Mouse (Mus musculus) left cerebral cortex, adult 18-20 months (tissue): ENCODE results near the gene Prickle2. TPM values are rescaled to one million over a fixed set of nuclear protein-coding genes. Genes with fewer than 3 reads are reported as not detected.

ENCODE experiments used
- DNase-seq, 2 experiments: peaks; one replicate each; pipeline ENCODE4 v3.0.0; 2021 to 2022; ENCODE audit warnings: low spot score in 2 of 2, mixed read lengths in 1 of 2
- total RNA-seq, 2 experiments: library from RNA; stranded (reverse); gene quantifications; 2 replicates each; pipeline ENCODE4 v1.2.3; 2021

The Prickle2 gene
- total RNA-seq, 2 experiments from 2014 or later = 162 to 170 TPM

DNA sequence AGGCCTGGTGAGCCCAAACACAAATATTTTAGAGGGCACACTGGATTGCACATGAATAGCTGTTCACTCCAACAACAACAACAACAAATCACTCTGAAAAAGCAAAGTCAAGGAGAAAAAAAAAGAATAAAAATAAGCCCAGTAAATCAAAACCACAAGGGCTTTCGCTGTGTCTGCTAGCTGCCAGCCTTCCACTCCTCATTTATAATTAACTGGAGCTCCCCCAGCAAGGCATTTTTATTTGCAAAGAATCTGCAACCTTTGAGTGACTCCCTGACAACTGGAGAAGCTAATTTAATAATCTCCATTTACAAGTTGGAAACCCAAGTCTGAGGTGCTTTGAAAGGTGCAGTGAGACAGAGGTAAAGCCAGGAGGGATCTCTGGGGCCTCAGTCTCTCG is 245.2 kb downstream of the Prickle2 start:
- no peak for DNase-seq

DNA sequence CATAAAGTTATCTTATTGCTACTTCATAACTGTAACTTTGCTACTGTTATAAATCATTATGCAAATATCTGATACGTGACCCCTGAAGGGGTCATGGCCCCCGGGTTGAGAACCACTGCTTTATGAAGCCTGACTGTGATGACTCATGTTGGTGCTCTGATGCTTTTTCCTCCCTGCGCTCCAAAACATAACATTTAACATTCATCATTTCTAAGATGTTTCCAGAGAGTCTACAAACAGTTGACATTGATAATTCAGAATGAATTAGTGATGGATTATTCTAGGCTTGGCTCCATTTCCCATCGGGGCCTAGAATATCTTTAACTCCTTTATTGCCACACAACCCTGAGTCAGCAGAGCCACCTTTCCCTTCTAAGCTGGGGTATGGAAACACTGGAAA is 247.9 kb downstream of the Prickle2 start:
- DNase-seq = no peak

GRCm38 (mm10) chr6:92451421-92451820 is 254.5 kb downstream of the Prickle2 start:
- no peak for DNase-seq

DNA sequence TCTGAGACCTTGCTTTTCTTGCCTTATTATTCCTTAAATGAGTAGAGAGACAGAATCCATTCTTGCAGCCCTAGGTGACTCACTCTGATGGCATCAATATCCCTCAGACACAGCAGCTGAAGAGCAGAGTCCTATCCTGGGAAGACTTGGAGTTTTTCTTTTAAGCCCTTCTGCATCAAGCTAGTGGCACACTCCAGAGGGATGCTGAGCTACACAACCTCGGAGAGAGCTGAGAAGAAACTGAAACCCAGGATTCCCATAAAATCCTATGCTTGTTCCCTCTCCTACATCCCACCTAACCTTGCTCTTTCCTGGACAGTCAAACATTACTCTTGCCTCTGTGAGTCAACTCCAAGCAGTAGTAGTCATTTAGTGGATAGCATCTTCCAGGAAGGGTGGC is 256.0 kb downstream of the Prickle2 start:
- no peak for DNase-seq

GRCm38 (mm10) chr6:92446662-92447061 is 259.3 kb downstream of the Prickle2 start:
- no peak for DNase-seq

GRCm38 (mm10) chr6:92441205-92441604 is 264.8 kb downstream of the Prickle2 start:
- no peak for DNase-seq

DNA sequence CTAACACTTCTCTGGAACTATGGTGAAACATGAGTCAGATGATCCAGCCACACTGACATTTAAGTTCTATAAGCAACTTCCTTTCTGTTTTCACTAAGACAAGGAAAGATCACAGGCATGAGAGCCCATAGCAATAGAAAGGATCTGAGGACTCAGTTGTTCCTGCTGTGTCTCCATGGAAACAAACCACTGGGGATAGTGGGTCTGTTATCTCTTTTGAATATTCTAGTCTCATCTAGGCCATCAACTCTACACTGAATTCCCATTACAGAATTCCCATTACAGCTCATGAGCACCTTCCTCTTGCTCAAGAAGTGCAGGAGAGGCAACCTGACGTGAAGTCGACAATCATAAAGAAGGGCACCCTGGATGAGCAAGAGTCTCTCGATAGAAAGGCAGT is 265.7 kb downstream of the Prickle2 start:
- DNase-seq = no peak

DNA sequence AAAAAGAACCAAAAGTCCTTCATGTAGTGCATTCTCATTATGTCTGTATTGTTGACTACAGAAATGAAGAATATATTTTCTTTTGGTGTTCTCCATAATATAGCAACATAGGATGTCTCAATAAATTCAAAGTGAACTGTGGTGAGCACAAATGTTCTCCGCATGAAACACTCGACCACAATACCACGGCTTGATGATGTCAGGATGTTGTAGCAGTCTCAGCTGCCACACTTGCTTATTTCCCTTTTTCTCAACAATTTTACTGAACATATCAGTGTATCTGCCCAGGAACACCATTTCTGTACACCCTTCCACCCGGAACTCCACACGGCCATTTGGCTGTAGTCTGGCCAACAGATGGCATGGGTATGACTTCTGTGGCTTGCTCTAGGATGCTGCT is 273.8 kb downstream of the Prickle2 start:
- DNase-seq = no peak

GRCm38 (mm10) chr6:92427406-92428171 is 278.4 kb downstream of the Prickle2 start:
- no peak for DNase-seq

GRCm38 (mm10) chr6:92425901-92426300 is 280.1 kb downstream of the Prickle2 start:
- DNase-seq = no peak

DNA sequence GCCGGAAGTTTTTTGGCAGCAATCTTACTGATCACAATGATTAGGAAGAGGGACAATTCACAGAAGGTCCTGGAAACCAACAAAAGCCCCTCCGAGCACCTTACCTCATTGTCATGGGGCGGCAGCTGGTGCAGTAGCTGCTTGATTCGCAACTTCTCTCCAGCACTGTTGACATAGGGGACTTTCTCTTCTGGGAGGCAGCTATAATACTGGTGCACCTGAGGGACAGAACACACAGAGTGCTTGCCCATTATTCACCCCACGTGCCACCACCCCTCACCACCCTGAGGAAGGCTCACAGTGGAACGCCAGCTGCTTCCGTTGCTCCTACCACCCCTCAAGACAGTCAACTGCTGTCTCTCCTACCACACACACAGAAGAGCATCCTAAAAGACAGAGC is 280.5 kb downstream of the Prickle2 start:
- DNase-seq = no peak

DNA sequence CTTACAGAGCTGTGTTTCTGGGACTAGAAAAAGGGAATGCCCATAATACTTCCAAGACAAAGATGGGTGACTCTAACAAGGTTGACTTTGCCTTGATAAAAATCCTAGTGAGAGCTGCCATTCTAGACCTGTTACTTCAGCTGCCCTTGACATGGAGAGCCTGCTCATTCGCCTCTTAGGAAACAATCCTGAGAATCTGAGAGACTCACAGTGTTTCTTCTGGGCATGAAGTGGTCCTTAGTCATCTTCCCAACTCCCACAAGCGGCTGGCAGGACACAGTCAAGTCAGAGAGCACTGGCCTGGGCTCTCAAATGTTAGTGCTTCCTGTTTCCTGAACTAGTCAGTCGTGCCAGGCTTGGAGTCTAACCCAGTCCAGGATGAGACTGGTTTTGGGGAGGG is 281.0 kb downstream of the Prickle2 start:
- DNase-seq = no peak

DNA sequence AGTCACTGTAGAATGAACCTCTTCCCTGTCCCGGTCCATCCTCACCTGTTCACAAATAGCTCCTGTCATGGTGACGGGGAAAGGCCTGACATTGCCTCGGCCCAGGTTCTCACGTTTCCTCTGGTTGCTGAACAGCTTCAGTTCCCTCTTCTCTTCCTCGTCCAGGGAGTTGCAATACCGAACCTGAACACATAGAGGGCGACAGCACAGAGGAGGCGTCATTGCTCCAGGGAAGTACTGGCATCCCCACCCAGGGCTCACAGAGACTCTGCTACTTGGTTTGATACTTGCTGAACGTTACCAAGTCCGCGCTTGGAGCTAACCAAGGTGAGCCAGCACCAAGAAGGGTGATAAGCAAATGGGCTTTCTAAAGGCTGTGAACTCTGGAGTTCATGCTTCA is 283.7 kb downstream of the Prickle2 start:
- peak; percentile 55 to 63 for DNase-seq

GRCm38 (mm10) chr6:92420106-92420505 is 285.8 kb downstream of the Prickle2 start:
- DNase-seq = no peak

DNA sequence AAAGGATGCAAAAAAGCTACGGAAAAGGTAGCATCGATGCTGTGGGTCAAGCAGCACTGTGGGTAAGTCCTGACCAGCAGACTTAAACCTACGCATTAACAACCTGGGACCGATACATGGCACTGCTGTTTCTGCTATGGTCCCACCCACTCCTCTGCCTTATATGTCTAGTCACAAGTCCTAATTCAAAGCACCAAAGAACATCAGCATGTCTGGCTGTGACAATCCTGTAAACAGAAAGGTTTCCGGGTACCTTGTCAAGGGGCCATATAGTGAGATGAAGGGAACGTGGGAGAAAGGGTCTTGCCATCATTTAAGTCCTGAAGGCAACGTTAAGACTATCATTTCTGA is 290.6 kb downstream of the Prickle2 start:
- no peak for DNase-seq

- no peak for DNase-seq
These were observed 291.2 kb downstream of the Prickle2 start for GRCm38 (mm10) chr6:92414478-92415404.

DNA sequence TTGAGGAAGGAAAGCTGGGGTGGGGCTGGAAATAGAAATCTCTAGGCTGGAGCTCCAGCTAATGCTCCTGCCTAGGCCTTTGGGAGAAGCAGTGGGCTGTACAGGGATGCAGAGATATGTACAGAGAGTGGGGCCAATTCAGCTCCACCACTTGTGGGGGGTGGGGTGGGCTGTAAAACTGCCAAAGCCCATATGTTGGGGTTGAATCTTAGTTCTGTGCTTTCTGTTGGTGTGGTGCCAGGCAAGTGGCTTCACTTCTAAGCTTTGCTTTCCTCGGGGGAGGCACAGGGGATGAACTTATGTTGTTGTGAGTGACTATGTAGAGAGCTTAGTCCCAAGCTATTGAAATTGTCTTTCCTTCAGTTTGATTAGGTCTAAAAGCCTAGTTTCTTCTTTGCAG is 292.0 kb downstream of the Prickle2 start:
- DNase-seq = no peak

DNA sequence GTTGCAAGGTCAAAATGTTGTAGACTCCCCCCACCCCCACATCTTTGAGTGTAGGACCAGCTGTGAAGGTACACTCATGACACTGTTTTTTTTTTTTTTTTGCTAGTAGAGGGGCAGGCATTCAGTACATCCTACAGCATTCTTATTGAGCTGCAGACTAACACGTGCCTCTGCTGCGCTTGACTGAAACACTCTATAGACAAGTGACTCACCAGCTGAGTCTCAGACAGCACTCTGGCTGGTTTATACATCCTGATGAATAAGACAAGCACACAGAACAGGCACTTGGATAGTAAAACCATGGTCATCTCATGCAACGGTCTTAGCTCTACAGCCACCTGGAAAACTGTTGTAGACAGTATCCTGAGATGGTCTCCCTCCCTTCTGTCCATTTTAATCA is 296.2 kb downstream of the Prickle2 start:
- DNase-seq = no peak

GRCm38 (mm10) chr6:92407259-92407658 is 298.7 kb downstream of the Prickle2 start:
- DNase-seq = no peak

DNA sequence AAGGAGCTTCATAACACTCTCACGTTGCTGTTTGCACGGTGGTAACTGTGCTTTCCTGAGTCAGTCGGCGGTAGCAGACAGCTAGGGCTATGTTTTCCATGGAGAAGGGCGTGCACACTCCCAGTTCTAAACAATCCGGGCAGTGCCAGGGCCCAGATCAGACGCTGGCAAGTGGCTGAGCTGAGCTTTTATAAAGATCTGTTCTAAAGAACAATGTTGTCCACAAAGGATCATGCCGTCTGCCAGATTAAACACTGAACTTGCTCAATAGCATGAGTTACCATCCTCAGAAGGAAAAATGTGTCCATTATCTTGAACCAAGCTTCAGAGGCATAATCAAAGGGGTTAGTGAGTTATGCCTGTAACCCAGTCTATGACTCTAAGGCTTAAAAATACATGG is 300.4 kb downstream of the Prickle2 start:
- no peak for DNase-seq

GRCm38 (mm10) chr6:92397876-92398275 is 308.1 kb downstream of the Prickle2 start:
- peak; percentile 46 to 50 for DNase-seq

- DNase-seq = no peak
These were observed 310.4 kb downstream of the Prickle2 start for GRCm38 (mm10) chr6:92395556-92395955.
